Mouse (Mus musculus) neural tube, embryonic 12.5 days (tissue): ENCODE data around the gene Ticam1. TPM values are rescaled to one million over a fixed set of nuclear protein-coding genes. Genes with fewer than 3 reads are reported as not detected.
"Not testable (repeated sequence)": the region's sequence is repeated elsewhere in the genome, so short reads cannot be mapped to it uniquely, and the experiment has no call there.

Source experiments
- ATAC-seq: fragments of 200-750 bp; cut with Nextera tagmentation; 2 replicates; pipeline ENCODE4 v1.8.0; 2017; ENCODE audit warnings: low read depth, mild to moderate bottlenecking, moderate TSS enrichment, moderate library complexity; ENCODE audit not compliant: low FRiP score
- H3K27ac ChIP-seq: fragments of 300-500 bp; sonication (generic); 2 replicates; pipeline ENCODE4 v1.5.1; 2016
- H3K27me3 ChIP-seq: fragments of 300-500 bp; sonication (generic); replicated peaks from 2 replicates; pipeline ENCODE4 v1.6.1; 2016; ENCODE audit warnings: mild to moderate bottlenecking
- H3K36me3 ChIP-seq: fragments of 300-500 bp; sonication (generic); 2 replicates; pipeline ENCODE4 v1.6.1; 2016; ENCODE audit warnings: mild to moderate bottlenecking
- H3K4me1 ChIP-seq: fragments of 300-500 bp; sonication (generic); 2 replicates; pipeline ENCODE4 v1.6.1; 2016
- H3K4me2 ChIP-seq: fragments of 300-500 bp; sonication (generic); replicated peaks from 2 replicates; pipeline ENCODE4 v1.6.1; 2016; ENCODE audit warnings: mild to moderate bottlenecking
- H3K4me3 ChIP-seq: fragments of 300-500 bp; sonication (generic); 2 replicates; pipeline ENCODE4 v1.5.1; 2016
- H3K9ac ChIP-seq: fragments of 300-500 bp; sonication (generic); 2 replicates; pipeline ENCODE4 v1.6.1; 2016; ENCODE audit warnings: mild to moderate bottlenecking
- H3K9me3 ChIP-seq: fragments of 300-500 bp; sonication (generic); 2 replicates; pipeline ENCODE4 v1.6.1; 2016; ENCODE audit warnings: mild to moderate bottlenecking
- WGBS: fragments of 180-500 bp; shearing (Covaris S2); methylation state at CpG from one replicate; pipeline ENCODE4 v1.1.7; 2016; 5-methylcytosine and 5-hydroxymethylcytosine counted together
- polyA plus RNA-seq: library from polyadenylated mRNA; unstranded; fragments of >200 nt; fragmentation: Nextera tagmentation; extraction: Ambion mirVana; gene quantifications from 2 replicates; pipeline ENCODE4 v1.2.1, GENCODE M21; 2016

Ticam1 gene
- polyA plus RNA-seq, 1 experiment from 2014 or later = 2.0 TPM

- ATAC-seq = no peak
- no peak overlapping the region for H3K9ac ChIP-seq
- H3K4me3 ChIP-seq = no peak overlapping the region
- H3K36me3 ChIP-seq = no peaks in the 10 kb centered on the region
- no peak overlapping the region for H3K4me2 ChIP-seq
- peaks cover 23% of the 10 kb centered on the region; the same call in 1 of the 2 replicates for H3K4me1 ChIP-seq
- H3K27ac ChIP-seq = no peak overlapping the region
- 76% methylated on average over 3 of the region's 3 CpGs for WGBS
- H3K27me3 ChIP-seq = no peaks in the 10 kb centered on the region
- H3K9me3 ChIP-seq = no peaks in the 10 kb centered on the region
Measured at GRCm38 (mm10) chr17:56272644-56273043, 3.9 kb downstream of the Ticam1 start.

GRCm38 (mm10) chr17:56271609-56272253, 4.9 kb downstream of the Ticam1 start:
- Histone ChIP-seq H3K9ac (no peak overlapping the region), H3K27me3 (no peaks in the 10 kb centered on the region), H3K4me3 (no peak overlapping the region), H3K36me3 (no peaks in the 10 kb centered on the region), H3K27ac (no peak overlapping the region), H3K4me1 (peaks cover 15% of the 10 kb centered on the region; the same call in 1 of the 2 replicates), H3K4me2 (no peak overlapping the region), H3K9me3 (no peaks in the 10 kb centered on the region)
- 85% methylated on average over 12 of the region's 12 CpGs for WGBS
- no peak for ATAC-seq

DNA sequence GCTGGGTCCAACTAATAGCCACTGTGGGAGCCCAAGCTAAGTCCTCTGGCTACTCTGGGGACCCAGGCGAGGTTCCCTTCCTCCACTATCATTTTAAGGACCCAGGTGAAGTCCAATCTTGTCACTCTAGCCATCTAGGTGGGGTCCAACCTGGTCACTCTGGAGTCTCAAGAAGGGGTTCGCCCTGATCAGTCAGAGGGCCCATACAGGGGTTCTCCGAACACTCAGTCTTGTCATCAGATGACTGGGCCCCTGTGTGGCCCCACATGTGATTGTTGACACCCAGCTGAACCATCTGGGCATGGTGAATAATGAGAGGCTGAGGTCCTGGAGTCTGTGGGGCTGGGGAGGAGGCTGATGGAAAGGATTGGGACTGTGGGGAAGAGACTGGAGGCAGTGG, 6.8 kb downstream of the Ticam1 start:
- Histone ChIP-seq H3K9me3 (no peaks in the 10 kb centered on the region), H3K9ac (peak overlapping the region; percentile 42; the same call in 1 of the 2 replicates), H3K4me2 (peak overlapping the region; percentile 69), H3K4me3 (peak overlapping the region; percentile 31), H3K4me1 (peaks cover 7% of the 10 kb centered on the region; the same call in 1 of the 2 replicates), H3K27ac (peak overlapping the region; percentile 7; the same call in 1 of the 2 replicates), H3K27me3 (no peaks in the 10 kb centered on the region), H3K36me3 (peaks cover 5% of the 10 kb centered on the region; the same call in 1 of the 2 replicates)
- ATAC-seq = peak; percentile 42; the same call in 1 of the 2 replicates
- WGBS = 77% methylated on average over 3 of the region's 3 CpGs

DNA sequence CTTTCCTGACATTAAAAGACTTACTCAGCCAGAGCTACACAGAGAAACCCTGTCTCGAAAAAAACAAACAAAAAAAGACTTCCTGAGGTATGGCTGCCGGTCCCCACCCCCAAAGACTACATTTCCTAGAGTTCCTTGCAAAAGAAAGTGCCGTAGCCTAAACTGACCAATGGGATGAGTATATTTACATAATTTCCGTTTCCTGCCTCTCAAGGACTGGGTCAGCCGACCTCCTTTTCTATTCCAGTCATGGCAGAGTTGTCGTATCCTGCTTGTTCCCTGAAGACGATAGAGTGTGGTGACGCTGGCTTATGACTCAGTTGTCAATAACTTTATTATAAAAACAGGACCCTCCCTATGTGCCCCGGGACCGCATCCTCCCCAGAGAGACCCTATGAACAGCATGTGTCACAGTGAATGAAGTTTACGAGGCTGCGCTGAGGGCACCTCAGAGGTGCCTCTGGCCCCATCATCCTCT, 7.4 kb downstream of the Ticam1 start:
- H3K4me1 ChIP-seq = peaks cover 7% of the 10 kb centered on the region; the same call in 1 of the 2 replicates
- H3K9ac ChIP-seq = peak overlapping the region; percentile 42; the same call in 1 of the 2 replicates
- peak; percentile 77 for ATAC-seq
- peak overlapping the region; percentile 69 for H3K4me2 ChIP-seq
- H3K27ac ChIP-seq = peak overlapping the region; percentile 7; the same call in 1 of the 2 replicates
- peak overlapping the region; percentile 31 for H3K4me3 ChIP-seq
- 26% methylated on average over 12 of the region's 12 CpGs for WGBS
- H3K27me3 ChIP-seq = no peaks in the 10 kb centered on the region
- H3K36me3 ChIP-seq = peaks cover 8% of the 10 kb centered on the region; the same call in 1 of the 2 replicates
- no peaks in the 10 kb centered on the region for H3K9me3 ChIP-seq

DNA sequence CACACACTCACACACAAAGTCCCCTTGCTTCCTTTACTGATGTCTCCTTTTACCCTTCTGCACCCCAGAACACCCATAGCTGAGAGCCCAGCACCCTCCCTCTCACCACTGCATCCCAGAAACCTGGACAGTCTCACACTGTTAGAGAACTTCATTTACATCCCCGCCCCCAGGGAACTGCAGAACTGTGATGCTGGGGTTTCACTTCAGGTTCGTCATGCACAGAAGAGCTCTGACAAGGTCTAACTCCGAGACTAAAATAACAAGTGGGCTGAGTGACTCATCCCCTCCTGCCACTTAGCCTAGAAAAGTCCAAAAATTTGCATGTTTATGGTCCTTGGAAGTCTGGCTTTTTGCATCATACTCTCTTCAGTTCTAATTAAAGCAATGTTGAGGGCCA, 10.3 kb downstream of the Ticam1 start:
- Histone ChIP-seq H3K4me1 (peaks cover 11% of the 10 kb centered on the region; the same call in 1 of the 2 replicates), H3K4me2 (no peak overlapping the region), H3K27ac (no peak overlapping the region), H3K9me3 (no peaks in the 10 kb centered on the region), H3K4me3 (no peak overlapping the region), H3K9ac (no peak overlapping the region), H3K36me3 (peaks cover 27% of the 10 kb centered on the region), H3K27me3 (no peaks in the 10 kb centered on the region)
- WGBS = 73% methylated on average over 3 of the region's 3 CpGs
- ATAC-seq = no peak

- Histone ChIP-seq H3K9ac (no peak overlapping the region), H3K4me3 (no peak overlapping the region), H3K27me3 (no peaks in the 10 kb centered on the region), H3K9me3 (no peaks in the 10 kb centered on the region), H3K36me3 (peaks cover 31% of the 10 kb centered on the region), H3K4me1 (peaks cover 15% of the 10 kb centered on the region), H3K4me2 (no peak overlapping the region), H3K27ac (no peak overlapping the region)
- no peak for ATAC-seq
- 84% methylated on average over 3 of the region's 3 CpGs for whole genome bisulfite sequencing
Measured at GRCm38 (mm10) chr17:56265869-56266268, 10.7 kb downstream of the Ticam1 start.

GRCm38 (mm10) chr17:56265011-56265410, 11.6 kb downstream of the Ticam1 start:
- over 99% methylated on average over 4 of the region's 4 CpGs for WGBS
- Histone ChIP-seq H3K4me1 (peaks cover 23% of the 10 kb centered on the region), H3K9me3 (no peaks in the 10 kb centered on the region)

DNA sequence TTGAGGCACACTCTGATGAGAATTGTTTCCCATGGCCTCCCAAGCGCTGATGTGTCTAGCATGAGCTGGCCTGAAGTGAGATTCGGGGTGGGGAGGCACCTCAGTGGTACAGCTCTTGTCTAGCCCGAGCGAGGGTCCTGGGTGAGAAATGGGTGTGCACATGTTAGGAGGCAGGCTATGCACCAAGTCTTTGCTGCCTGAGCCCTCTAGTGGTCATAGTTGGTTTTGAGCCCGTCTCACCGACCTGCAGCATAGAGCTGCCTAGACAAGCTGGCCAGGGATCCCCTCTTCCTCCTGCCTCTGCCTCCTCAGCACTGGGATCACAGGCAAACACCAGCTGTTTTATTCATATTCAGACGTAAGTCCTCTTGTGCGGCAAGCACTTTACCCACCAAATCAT, 12.6 kb downstream of the Ticam1 start:
- H3K27ac ChIP-seq = no peak overlapping the region
- H3K36me3 ChIP-seq = peaks cover 49% of the 10 kb centered on the region
- H3K4me2 ChIP-seq = no peak overlapping the region
- no peak overlapping the region for H3K9ac ChIP-seq
- H3K27me3 ChIP-seq = no peaks in the 10 kb centered on the region
- ATAC-seq = peak; percentile 54; the same call in 1 of the 2 replicates
- no peak overlapping the region for H3K4me3 ChIP-seq
- no peaks in the 10 kb centered on the region for H3K9me3 ChIP-seq
- WGBS = 24% methylated on average over 8 of the region's 8 CpGs
- peaks cover 26% of the 10 kb centered on the region for H3K4me1 ChIP-seq

More at GRCm38 (mm10) chr17:56265011-56265410, 11.6 kb downstream of the Ticam1 start:
- no peak overlapping the region for H3K4me2 ChIP-seq
- peaks cover 39% of the 10 kb centered on the region for H3K36me3 ChIP-seq
- no peak overlapping the region for H3K4me3 ChIP-seq
- no peaks in the 10 kb centered on the region for H3K27me3 ChIP-seq
- no peak overlapping the region for H3K27ac ChIP-seq
- H3K9ac ChIP-seq = no peak overlapping the region
- ATAC-seq = no peak

DNA sequence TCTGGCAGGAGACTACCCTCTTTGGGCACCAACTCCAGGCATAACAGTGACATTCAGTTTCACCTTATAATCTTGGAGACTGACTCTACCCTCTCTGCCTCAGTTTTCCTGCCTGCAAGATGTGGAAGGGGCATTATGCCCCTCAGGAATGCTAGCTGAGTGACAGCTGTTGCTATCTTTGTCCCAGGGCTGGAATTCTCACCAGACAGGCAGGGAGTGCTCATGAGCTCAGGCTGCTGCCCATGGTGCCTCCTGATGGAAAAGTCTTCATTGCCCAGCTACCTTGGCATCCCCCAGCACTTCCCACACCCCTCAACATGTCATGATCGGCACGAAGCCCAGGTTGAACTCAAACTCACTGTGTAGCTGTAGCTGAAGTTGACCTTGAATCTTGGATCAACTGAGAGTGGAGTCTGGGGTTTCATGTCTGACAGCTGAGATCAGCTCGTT, 13.9 kb downstream of the Ticam1 start:
- no peak overlapping the region for H3K4me3 ChIP-seq
- no peak for ATAC-seq
- 89% methylated on average over 3 of the region's 3 CpGs for WGBS
- H3K9ac ChIP-seq = no peak overlapping the region
- no peaks in the 10 kb centered on the region for H3K9me3 ChIP-seq
- peaks cover 38% of the 10 kb centered on the region for H3K4me1 ChIP-seq
- H3K27me3 ChIP-seq = no peaks in the 10 kb centered on the region
- peaks cover 60% of the 10 kb centered on the region for H3K36me3 ChIP-seq
- H3K27ac ChIP-seq = no peak overlapping the region
- no peak overlapping the region for H3K4me2 ChIP-seq

- no peak overlapping the region for H3K9ac ChIP-seq
- peaks cover 43% of the 10 kb centered on the region for H3K4me1 ChIP-seq
- H3K27ac ChIP-seq = no peak overlapping the region
- H3K4me2 ChIP-seq = no peak overlapping the region
- WGBS = 83% methylated on average over 3 of the region's 3 CpGs
- no peak for ATAC-seq
- peaks cover 60% of the 10 kb centered on the region for H3K36me3 ChIP-seq
- H3K9me3 ChIP-seq = no peaks in the 10 kb centered on the region
- H3K4me3 ChIP-seq = no peak overlapping the region
- H3K27me3 ChIP-seq = no peaks in the 10 kb centered on the region
Measured at GRCm38 (mm10) chr17:56261166-56261565, 15.4 kb downstream of the Ticam1 start.

- Histone ChIP-seq H3K36me3 (peaks cover 52% of the 10 kb centered on the region), H3K27me3 (no peaks in the 10 kb centered on the region), H3K9me3 (no peaks in the 10 kb centered on the region), H3K27ac (no peak overlapping the region), H3K4me2 (peak overlapping the region; percentile 92; the same call in 1 of the 2 replicates), H3K4me3 (no peak overlapping the region), H3K4me1 (peaks cover 43% of the 10 kb centered on the region), H3K9ac (0 out of 2 replicates have a peak overlapping the region, but pooled peaks have one; percentile 26)
- 93% methylated on average over 10 of the region's 10 CpGs for WGBS
- ATAC-seq = no peak
Measured at GRCm38 (mm10) chr17:56259301-56260037, 17.1 kb downstream of the Ticam1 start.

DNA sequence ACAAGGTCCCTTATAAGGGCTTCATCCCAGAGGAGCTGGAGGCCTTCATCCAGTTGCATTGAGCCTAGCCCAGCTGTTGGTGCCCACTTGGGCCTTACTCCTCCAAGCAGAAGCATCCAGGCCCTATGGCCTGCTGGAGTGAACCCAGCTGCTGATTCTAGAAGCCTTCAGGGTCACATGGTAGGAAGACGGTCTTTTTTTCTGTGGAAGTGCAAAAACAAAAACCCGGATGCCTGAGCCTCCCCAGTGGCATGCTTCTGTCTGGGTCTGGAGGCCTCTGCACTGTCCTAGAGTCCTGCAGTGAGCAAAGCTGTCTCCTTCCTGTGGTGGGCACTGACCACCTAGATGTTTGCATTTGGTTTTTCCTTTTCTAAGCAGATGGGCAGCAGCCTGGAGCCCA, 17.8 kb downstream of the Ticam1 start:
- 89% methylated on average over 2 of the region's 2 CpGs for WGBS
- H3K4me2 ChIP-seq = peak overlapping the region; percentile 92
- H3K27ac ChIP-seq, H3K4me3 ChIP-seq, H3K9me3 ChIP-seq, ATAC-seq, H3K27me3 ChIP-seq: not testable (repeated sequence)
- H3K9ac ChIP-seq = 0 out of 2 replicates have a peak overlapping the region, but pooled peaks have one; percentile 26
- H3K36me3 ChIP-seq = peaks cover 52% of the 10 kb centered on the region
- peaks cover 43% of the 10 kb centered on the region for H3K4me1 ChIP-seq
